Mouse (Mus musculus) heart, adult 2 months (tissue): Measurements from ENCODE around the gene Tmem82.

ENCODE experiments used
- CTCF ChIP-seq: fragments of 200-600 bp; IDR thresholded peaks from 2 replicates; pipeline ENCODE4 v1.8.1; 2022; ENCODE audit warnings: antibody characterized with exemption, mild to moderate bottlenecking, moderate library complexity
- POLR2A ChIP-seq: fragments of 200-500 bp; IDR thresholded peaks from 2 replicates; pipeline ENCODE4 v1.6.1; 2011; ENCODE audit warnings: mild to moderate bottlenecking, low read depth, low read length, control low read depth; ENCODE audit not compliant: insufficient read depth

DNA sequence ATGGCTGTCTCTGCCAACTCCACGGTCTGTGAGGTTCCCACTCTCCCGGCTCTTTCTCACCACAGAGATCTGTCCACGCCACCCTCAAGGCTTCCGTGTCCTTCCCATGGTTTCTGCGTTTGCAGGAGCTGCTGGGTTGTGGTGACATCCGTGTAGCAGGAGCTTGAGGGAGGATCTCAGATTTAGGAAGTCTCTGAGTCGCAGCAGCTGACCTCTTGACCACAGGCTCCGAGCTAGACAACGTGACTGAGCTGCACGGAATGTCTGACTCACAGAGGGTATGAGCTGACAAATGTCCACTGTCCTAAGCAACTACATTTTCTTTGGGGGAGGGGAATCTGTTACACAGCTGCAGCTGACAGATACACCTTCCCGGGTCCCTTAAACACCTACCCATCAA lies 12.6 kb downstream of the Tmem82 start, which contains the start of gene Fblim1:
- no peak for TF ChIP-seq CTCF
- TF ChIP-seq POLR2A = peak; percentile 68
